ENCODE assay signal across 8 mouse cellular contexts in the genomic region with DNA sequence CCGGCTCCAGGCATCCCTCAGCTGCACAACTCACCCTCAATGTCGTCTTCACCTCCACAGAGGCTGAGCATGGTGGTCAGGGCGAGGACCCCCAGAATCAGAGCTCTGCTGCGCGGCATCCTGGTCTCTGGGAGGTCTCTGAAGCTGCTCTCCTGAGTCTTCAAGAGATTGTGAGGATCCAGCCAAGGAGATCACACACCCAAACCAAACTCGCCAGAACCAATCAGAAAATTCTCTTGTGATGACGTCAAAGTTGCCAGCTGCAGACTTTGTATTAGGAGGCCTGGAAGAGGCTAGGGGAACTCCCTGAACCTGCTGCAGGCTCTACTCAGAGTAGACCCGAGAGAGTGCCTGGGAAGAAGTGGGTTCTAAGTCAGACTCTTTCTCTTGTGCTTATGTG. TPM values are rescaled to one million over a fixed set of nuclear protein-coding genes. Genes with fewer than 3 reads are reported as not detected.
DNase-seq lines count a peak whose midpoint lies in the region; ATAC-seq lines count a peak whose summit lies in the region.

A gene (minus strand): TSS at position 176 of the 400 bp plus-strand sequence.

- 13% methylated on average over 8 of the region's 8 CpGs for WGBS in forebrain, embryonic 11.5 days
- WGBS in forebrain, embryonic 15.5 days: 15% methylated on average over 8 of the region's 8 CpGs
- WGBS in forebrain, embryonic 14.5 days: 15% methylated on average over 8 of the region's 8 CpGs
- 15% methylated on average over 8 of the region's 8 CpGs for WGBS in hindbrain, embryonic 15.5 days

- DNase-seq in forebrain, embryonic 11.5 days (ENCODE audit: low spot score): peak; percentile 59
- peak; percentile 30 to 58 for DNase-seq in adrenal gland, postnatal 4 days (ENCODE audit: low spot score in 2 of 2)
- peak; percentile 75 for DNase-seq in forebrain, embryonic 14.5 days (ENCODE audit: low spot score)
- DNase-seq in layer of hippocampus, postnatal 25 days (ENCODE audit: extremely low spot score in 1 of 2, low spot score in 1 of 2): peak; percentile 32 to 69
- DNase-seq in spleen, postnatal 36 days (ENCODE audit: low spot score in 2 of 2): peak; percentile 95 to 96

- H3K27me3 ChIP-seq in forebrain, embryonic 11.5 days (ENCODE audit: control insufficient read depth, insufficient read depth, low read length): no peaks in the 10 kb centered on the region
- no peaks in the 10 kb centered on the region for H3K27me3 ChIP-seq in forebrain, embryonic 15.5 days
- no peaks in the 10 kb centered on the region for H3K27me3 ChIP-seq in forebrain, embryonic 14.5 days (replicated peaks; ENCODE audit: control insufficient read depth, insufficient read depth, low read length)
- no peaks in the 10 kb centered on the region for H3K27me3 ChIP-seq in hindbrain, embryonic 15.5 days
- peaks cover 2% of the 10 kb centered on the region for H3K27me3 ChIP-seq in megakaryocyte, embryonic 14.5 days (replicated peaks)

- no peak within 1 kb of the TSS for H3K27ac ChIP-seq in forebrain, embryonic 11.5 days (ENCODE audit: low read depth, low read length)
- no peak within 1 kb of the TSS for H3K27ac ChIP-seq in forebrain, embryonic 15.5 days (replicated peaks)
- H3K27ac ChIP-seq in forebrain, embryonic 14.5 days (ENCODE audit: low read depth, low read length): no peak within 1 kb of the TSS
- H3K27ac ChIP-seq in hindbrain, embryonic 15.5 days (replicated peaks): no peak within 1 kb of the TSS

- H3K9ac ChIP-seq in forebrain, embryonic 11.5 days (ENCODE audit: low read length): no peak within 1 kb of the TSS
- no peak within 1 kb of the TSS for H3K9ac ChIP-seq in forebrain, embryonic 15.5 days (replicated peaks)
- no peak within 1 kb of the TSS for H3K9ac ChIP-seq in forebrain, embryonic 14.5 days (ENCODE audit: low read length)
- H3K9ac ChIP-seq in hindbrain, embryonic 15.5 days: no peak within 1 kb of the TSS

- no peaks in the 10 kb centered on the region for H3K9me3 ChIP-seq in forebrain, embryonic 11.5 days (ENCODE audit: control insufficient read depth, low read length)
- no peaks in the 10 kb centered on the region for H3K9me3 ChIP-seq in forebrain, embryonic 15.5 days
- no peaks in the 10 kb centered on the region for H3K9me3 ChIP-seq in forebrain, embryonic 14.5 days (replicated peaks; ENCODE audit: control insufficient read depth, low read length)
- no peaks in the 10 kb centered on the region for H3K9me3 ChIP-seq in hindbrain, embryonic 15.5 days
- no peaks in the 10 kb centered on the region for H3K9me3 ChIP-seq in megakaryocyte, embryonic 14.5 days

- no peak for ATAC-seq in forebrain, embryonic 11.5 days (replicated peaks; ENCODE audit: low FRiP score)
- no peak for ATAC-seq in forebrain, embryonic 15.5 days (replicated peaks)
- no peak for ATAC-seq in forebrain, embryonic 14.5 days
- peak; percentile 65; the same call in 1 of the 2 replicates for ATAC-seq in hindbrain, embryonic 15.5 days (ENCODE audit: low FRiP score, low read depth)

- H3K36me3 ChIP-seq in forebrain, embryonic 11.5 days (ENCODE audit: control insufficient read depth, insufficient read depth, low read length): no peaks in the 10 kb centered on the region
- no peaks in the 10 kb centered on the region for H3K36me3 ChIP-seq in forebrain, embryonic 15.5 days
- no peaks in the 10 kb centered on the region for H3K36me3 ChIP-seq in forebrain, embryonic 14.5 days (ENCODE audit: control insufficient read depth, insufficient read depth, low read length)
- H3K36me3 ChIP-seq in hindbrain, embryonic 15.5 days: no peaks in the 10 kb centered on the region
- H3K36me3 ChIP-seq in megakaryocyte, embryonic 14.5 days (replicated peaks; ENCODE audit: low read length): no peaks in the 10 kb centered on the region

- H3K4me1 ChIP-seq in forebrain, embryonic 11.5 days (replicated peaks; ENCODE audit: control insufficient read depth, insufficient read depth, low read length): no peaks in the 10 kb centered on the region
- H3K4me1 ChIP-seq in forebrain, embryonic 15.5 days: no peaks in the 10 kb centered on the region
- no peaks in the 10 kb centered on the region for H3K4me1 ChIP-seq in forebrain, embryonic 14.5 days (ENCODE audit: control insufficient read depth, insufficient read depth, low read length)
- H3K4me1 ChIP-seq in hindbrain, embryonic 15.5 days (replicated peaks): no peaks in the 10 kb centered on the region; the same call in 1 of the 2 replicates
- peaks cover 34% of the 10 kb centered on the region for H3K4me1 ChIP-seq in megakaryocyte, embryonic 14.5 days

- H3K4me3 ChIP-seq in forebrain, embryonic 11.5 days (ENCODE audit: low read depth, low read length): no peak within 1 kb of the TSS
- H3K4me3 ChIP-seq in forebrain, embryonic 15.5 days: no peak within 1 kb of the TSS
- no peak within 1 kb of the TSS for H3K4me3 ChIP-seq in forebrain, embryonic 14.5 days (ENCODE audit: low read depth, low read length)
- H3K4me3 ChIP-seq in hindbrain, embryonic 15.5 days: no peak within 1 kb of the TSS
- H3K4me3 ChIP-seq in megakaryocyte, embryonic 14.5 days (replicated peaks): peak within 1 kb of the TSS; percentile 46

- H3K4me2 ChIP-seq in forebrain, embryonic 11.5 days (ENCODE audit: low read depth, low read length, severe bottlenecking): no peak within 1 kb of the TSS
- no peak within 1 kb of the TSS for H3K4me2 ChIP-seq in forebrain, embryonic 15.5 days (replicated peaks)
- no peak within 1 kb of the TSS for H3K4me2 ChIP-seq in forebrain, embryonic 14.5 days (ENCODE audit: low read length)
- no peak within 1 kb of the TSS for H3K4me2 ChIP-seq in hindbrain, embryonic 15.5 days

RNA-seq across cellular contexts. Expression of the gene that starts here (rescaled TPM):
- polyA plus RNA-seq in forebrain, embryonic 11.5 days (2014; fragmentation: Nextera tagmentation; extraction: Ambion mirVana): not detected in 2 replicates
- 0.23 TPM in 1 of 2 replicates, not detected in the other for polyA plus RNA-seq in forebrain, embryonic 15.5 days (2015; fragmentation: Nextera tagmentation; extraction: Ambion mirVana)
- total RNA-seq in adrenal gland, postnatal 4 days (2021): 10 to 100 TPM in 1 of 2 experiments, 1 to 10 TPM in 1; 9.1 to 15.9 TPM
- 0.25 and 0.27 TPM in 2 replicates for polyA plus RNA-seq in forebrain, embryonic 14.5 days (2014; fragmentation: Nextera tagmentation; extraction: Ambion mirVana)
- 0.83 and 1.2 TPM in 2 replicates for polyA plus RNA-seq in hindbrain, embryonic 15.5 days (2015; fragmentation: Nextera tagmentation; extraction: Ambion mirVana)
- total RNA-seq in layer of hippocampus, postnatal 25 days (2021): 1 to 10 TPM; 1.1 to 1.3 TPM
- 0.64 TPM in 1 of 2 replicates, not detected in the other for polyA plus RNA-seq in megakaryocyte, embryonic 14.5 days (2012; ENCODE audit: insufficient read depth, low replicate concordance)

Comparison
In these comparisons a context has a peak if more than half of its experiments do, and no peak if none do; other contexts are left out.
1. RNA of the gene that starts here (total RNA-seq): 9.1 to 15.9 TPM in adrenal gland, postnatal 4 days; 1.1 to 1.3 TPM in layer of hippocampus, postnatal 25 days; every median in the first group is over 4 times any median in the second.
2. Peak in DNase-seq in forebrain, embryonic 11.5 days; RNA of the gene not detected or under 1 TPM.
3. Peak in DNase-seq in forebrain, embryonic 14.5 days; RNA of the gene not detected or under 1 TPM.
4. DNase-seq: peak in every context shown above with its lines; median percentile 96 in spleen, postnatal 36 days; 75 in forebrain, embryonic 14.5 days; 59 in forebrain, embryonic 11.5 days; 50 in layer of hippocampus, postnatal 25 days; 44 in adrenal gland, postnatal 4 days.